Mouse (Mus musculus) CH12.LX (cell line): Measurements from ENCODE around the gene Kpna4. TPM values are rescaled to one million over a fixed set of nuclear protein-coding genes. Genes with fewer than 3 reads are reported as not detected.

Source experiments
- DNase-seq: peaks from one replicate; pipeline ENCODE4 v3.0.0-alpha.2; 2013; ENCODE audit errors: extremely low read depth
- H3K27ac ChIP-seq: 2 replicates; pipeline ENCODE4 v1.5.1; 2012; ENCODE audit warnings: low read depth, mild to moderate bottlenecking, control low read depth, moderate library complexity; ENCODE audit not compliant: insufficient read depth
- H3K27me3 ChIP-seq: replicated peaks from 2 replicates; pipeline ENCODE3; 2012; ENCODE audit warnings: inconsistent platforms
- H3K36me3 ChIP-seq, 2 experiments: replicated peaks in 1 of 2; 2 replicates each; pipeline versions ENCODE3 to v1.6.1; 2012; ENCODE audit warnings: inconsistent platforms in 1 of 2, low read length in 1 of 2, mild to moderate bottlenecking in 1 of 2, mixed read lengths in 1 of 2, moderate library complexity in 1 of 2; ENCODE audit not compliant: control insufficient read depth in 1 of 2, insufficient read depth in 1 of 2
- H3K4me1 ChIP-seq, 2 experiments: 2 replicates each; pipeline ENCODE4 v1.6.1; 2012; ENCODE audit warnings: inconsistent platforms in 1 of 2, moderate library complexity in 1 of 2; ENCODE audit not compliant: insufficient read depth in 2 of 2, control insufficient read depth in 1 of 2
- H3K4me2 ChIP-seq: 2 replicates; pipeline ENCODE4 v1.6.1; 2012; ENCODE audit warnings: low read depth, mild to moderate bottlenecking, control low read depth; ENCODE audit not compliant: poor library complexity, insufficient read depth, severe bottlenecking
- H3K4me3 ChIP-seq, 3 experiments: fragments of 150-350 bp in 1 of 3; sonication (generic) in 1 of 3; replicated peaks in 1 of 3; 2 replicates each; pipeline versions ENCODE3 to v1.5.1; 2011 to 2012; ENCODE audit warnings: low read depth in 2 of 3, low read length in 2 of 3, mild to moderate bottlenecking in 2 of 3, moderate library complexity in 2 of 3, control low read depth in 1 of 3, improper control_type of control experiment in 1 of 3, inconsistent platforms in 1 of 3, mixed read lengths in 1 of 3; ENCODE audit not compliant: poor library complexity in 1 of 3
- H3K79me2 ChIP-seq: replicated peaks from 2 replicates; pipeline ENCODE4 v1.6.1; 2012; ENCODE audit warnings: mild to moderate bottlenecking, moderate library complexity; ENCODE audit not compliant: control insufficient read depth, poor library complexity, insufficient read depth, severe bottlenecking; ENCODE audit errors: extremely low read depth
- H3K9ac ChIP-seq: 2 replicates; pipeline ENCODE4 v1.6.1; 2012; ENCODE audit warnings: low read depth, mild to moderate bottlenecking, control low read depth, moderate library complexity; ENCODE audit not compliant: insufficient read depth
- H3K9me3 ChIP-seq: replicated peaks from 2 replicates; pipeline ENCODE3; 2012; ENCODE audit warnings: low read length, inconsistent platforms, mixed read lengths
- CHD1 ChIP-seq: IDR thresholded peaks from 2 replicates; pipeline ENCODE4 v1.6.1; 2012; ENCODE audit warnings: low read depth, low read length, improper control_type of control experiment, inconsistent platforms
- CTCF ChIP-seq, 2 experiments: IDR thresholded peaks in 1 of 2; conservative IDR thresholded peaks in 1 of 2; 2 replicates each; pipeline ENCODE4 v1.5.1; 2011 to 2012; ENCODE audit warnings: low read depth in 2 of 2, low read length in 2 of 2, improper control_type of control experiment in 1 of 2, inconsistent platforms in 1 of 2, mild to moderate bottlenecking in 1 of 2, moderate library complexity in 1 of 2
- GABPA ChIP-seq: IDR thresholded peaks from 2 replicates; pipeline ENCODE4 v1.6.1; 2012; ENCODE audit warnings: low read depth, low read length, improper control_type of control experiment, inconsistent platforms; ENCODE audit not compliant: insufficient replicate concordance
- HCFC1 ChIP-seq: IDR thresholded peaks from 2 replicates; pipeline ENCODE4 v1.6.1; 2012; ENCODE audit warnings: low read depth, mild to moderate bottlenecking, inconsistent platforms, low read length, improper control_type of control experiment
- IRF4 ChIP-seq: IDR thresholded peaks from 2 replicates; pipeline ENCODE4 v1.6.1; 2014; ENCODE audit warnings: low read depth, mild to moderate bottlenecking, inconsistent platforms, low read length, improper control_type of control experiment
- JUND ChIP-seq: conservative IDR thresholded peaks from 2 replicates; pipeline ENCODE4 v1.6.1; 2011; ENCODE audit warnings: low read depth, low read length, improper control_type of control experiment
- MXI1 ChIP-seq: IDR thresholded peaks from 2 replicates; pipeline ENCODE4 v1.6.1; 2011; ENCODE audit warnings: mild to moderate bottlenecking, low read depth, low read length, improper control_type of control experiment
- POLR2A ChIP-seq: IDR thresholded peaks from 2 replicates; pipeline ENCODE4 v1.6.1; 2011; ENCODE audit warnings: low read depth, mild to moderate bottlenecking, improper control_type of control experiment, low read length
- RAD21 ChIP-seq: IDR thresholded peaks from 2 replicates; pipeline ENCODE4 v1.6.1; 2011; ENCODE audit warnings: low read depth, mild to moderate bottlenecking, low read length, improper control_type of control experiment, moderate library complexity
- SIN3A ChIP-seq: IDR thresholded peaks from 2 replicates; pipeline ENCODE4 v1.6.1; 2012; ENCODE audit warnings: low read length, improper control_type of control experiment, inconsistent platforms
- TBP ChIP-seq: conservative IDR thresholded peaks from 2 replicates; pipeline ENCODE4 v1.6.1; 2011; ENCODE audit warnings: low read depth, low read length, improper control_type of control experiment
- ZKSCAN1 ChIP-seq: IDR thresholded peaks from 2 replicates; pipeline ENCODE4 v1.6.1; 2012; ENCODE audit warnings: low read depth, inconsistent platforms, low read length, improper control_type of control experiment, borderline replicate concordance
- ZMIZ1 ChIP-seq: IDR thresholded peaks from 2 replicates; pipeline ENCODE4 v1.6.1; 2012; ENCODE audit warnings: low read depth, mild to moderate bottlenecking, inconsistent platforms, low read length, improper control_type of control experiment
- ZNF384 ChIP-seq: IDR thresholded peaks from 2 replicates; pipeline ENCODE4 v1.6.1; 2012; ENCODE audit warnings: low read depth, low read length, improper control_type of control experiment, inconsistent platforms
- dilution Hi-C: fragments of 300-500 bp; cut with MboI; formaldehyde crosslinking; loops from 2 replicates; pipeline ENCODE4 v1.14.3; 2020; ENCODE audit warnings: low sequenced_read_pairs; ENCODE audit not compliant: extremely low pct_unique_long_range_greater_than_20kb, extremely low pct_ligation_motif_present
- in situ Hi-C: fragments of 300-500 bp; cut with MboI; formaldehyde crosslinking; loops from 3 replicates; pipeline ENCODE4 v1.14.3; 2019; ENCODE audit warnings: low sequenced_read_pairs, low pct_ligation_motif_present, low pct_unique_long_range_greater_than_20kb, mixed read lengths
- polyA plus RNA-seq: library from polyadenylated mRNA; unstranded; fragments of >175 nt; gene quantifications from 2 replicates; pipeline ENCODE4 v1.2.1, GENCODE M21; 2012; ENCODE audit warnings: low read depth; ENCODE audit not compliant: insufficient read length
- total RNA-seq, 2 experiments: library from RNA; depleted of rRNA; stranded (reverse); fragments of 300-350 nt in 1 of 2; fragments of >200 nt in 1 of 2; gene quantifications; 2 replicates each; pipeline ENCODE4 v1.2.3; 2012 to 2014

The Kpna4 gene
- total and polyA plus RNA-seq, 3 experiments, result 16.9 to 54.0 (median 25.7) TPM

DNA sequence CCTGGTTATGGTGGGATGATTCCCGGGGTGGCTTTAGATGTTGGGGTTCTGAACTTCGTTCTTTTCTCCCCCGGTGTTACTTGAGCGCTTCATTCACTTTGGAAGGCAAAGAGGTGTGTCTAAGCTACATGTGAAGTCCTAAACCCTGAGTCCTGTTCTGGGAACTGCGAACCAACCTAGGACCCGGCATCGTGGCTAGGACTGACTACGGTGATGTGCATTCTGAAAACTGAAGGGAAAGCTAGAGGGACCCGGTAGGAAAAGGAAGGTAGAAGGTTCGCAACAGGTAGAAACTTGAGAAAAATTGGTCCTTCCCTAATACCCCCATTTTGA is 399 bp upstream of the Kpna4 start:
- Histone ChIP-seq H3K9me3 (no peaks in the 10 kb centered on the region), H3K9ac (peak overlapping the region; percentile 78), H3K27ac (no peak overlapping the region), H3K4me1 (peaks cover 3 to 41% of the 10 kb centered on the region in 2 experiments; a peak in 3 of 4 replicates), H3K79me2 (peaks cover 23% of the 10 kb centered on the region), H3K27me3 (no peaks in the 10 kb centered on the region), H3K4me2 (peak overlapping the region; percentile 86), H3K4me3 (peak overlapping the region; percentile 70 to 97 (median 82)), H3K36me3 (peaks cover 0 to 2% of the 10 kb centered on the region in 2 experiments)
- dilution Hi-C loops, result no loop called here
- no peak for DNase-seq
- TF ChIP-seq RAD21 (no peak), MXI1 (no peak), ZKSCAN1 (no peak), SIN3A (0 out of 2 replicates have a peak, but pooled peaks have one; percentile 17), TBP (0 out of 2 replicates have a peak, but pooled peaks have one; percentile 60), CTCF (conservative IDR thresholded peaks at IDR 0.05 in 1 of 2, IDR thresholded peaks at IDR 0.05 in 1 of 2; ENCODE audit: low read depth in 2 of 2, low read length in 2 of 2) (no peak), GABPA (no peak)
- in situ Hi-C loops, result no loop called here

DNA sequence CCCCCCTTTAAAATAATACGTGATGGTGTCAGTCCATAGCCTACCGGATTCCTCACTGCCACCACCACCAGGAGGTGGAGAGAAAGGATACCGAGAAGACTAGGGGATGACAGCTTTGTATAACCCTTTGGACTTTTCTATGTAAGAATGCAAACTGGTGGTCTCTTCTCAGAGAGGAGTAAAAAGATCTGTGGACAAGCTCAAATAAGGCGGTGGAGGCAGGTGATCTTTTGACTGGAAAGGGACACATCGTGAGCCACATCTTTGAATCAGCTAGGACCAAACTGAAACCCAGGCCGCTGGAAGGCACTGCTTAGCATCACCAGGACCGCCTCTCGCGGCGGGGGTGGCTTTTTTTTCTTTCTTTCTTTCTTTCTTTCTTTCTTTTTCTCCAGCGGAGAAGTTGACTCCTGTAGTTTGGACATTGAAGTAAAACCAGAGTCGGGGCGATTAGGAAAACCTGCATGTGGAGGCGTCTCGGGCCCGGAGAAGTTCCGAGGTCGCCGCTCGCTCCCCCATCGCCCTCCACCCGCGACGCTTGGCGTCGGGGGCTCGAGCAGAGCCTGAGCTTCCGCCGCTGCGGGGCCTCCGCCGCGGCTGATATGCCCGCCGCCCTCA is 913 bp downstream of the Kpna4 start:
- Histone ChIP-seq H3K9ac (peak overlapping the region; percentile 97), H3K27ac (peak overlapping the region; percentile 82; the same call in 1 of the 2 replicates), H3K27me3 (no peaks in the 10 kb centered on the region), H3K4me1 (peaks cover 3 to 42% of the 10 kb centered on the region in 2 experiments; a peak in 3 of 4 replicates), H3K4me2 (peak overlapping the region; percentile 75), H3K9me3 (no peaks in the 10 kb centered on the region), H3K79me2 (peaks cover 31% of the 10 kb centered on the region), H3K4me3 (peak overlapping the region; percentile 81 to 97 (median 82)), H3K36me3 (peaks cover 0 to 4% of the 10 kb centered on the region in 2 experiments)
- TF ChIP-seq JUND (no peak), HCFC1 (peak; percentile 18; the same call in 1 of the 2 replicates), POLR2A (no peak), IRF4 (0 out of 2 replicates have a peak, but pooled peaks have one; percentile 10), CTCF (conservative IDR thresholded peaks at IDR 0.05 in 1 of 2, IDR thresholded peaks at IDR 0.05 in 1 of 2; ENCODE audit: low read depth in 2 of 2, low read length in 2 of 2) (peak in 1 of 2 experiments; percentile 26; a peak in 1 of 4 replicates), CHD1 (peak; percentile 61), ZMIZ1 (0 out of 2 replicates have a peak, but pooled peaks have one; percentile 1), RAD21 (no peak; the same call in 1 of the 2 replicates), SIN3A (peak; percentile 82; the same call in 1 of the 2 replicates), ZNF384 (peak; percentile 38)
- in situ Hi-C loops, result no loop called here
- dilution Hi-C loops, result no loop called here
- peak; percentile 59 for DNase-seq
